Mouse (Mus musculus) natural killer cell, adult 2 months (primary cell): ENCODE measurements at regions not wholly inside any gene's neighbourhood (a gene's known extent, or its start where the extent isn't known, plus 50 kb on each side); places are given as distances from the start of the nearest gene placed in this dataset.

ENCODE experiments used
- DNase-seq, 2 experiments: peaks; one replicate each; pipeline ENCODE4 v3.0.0; 2022; ENCODE audit warnings: low spot score in 2 of 2

- no peak for DNase-seq
These were observed 133.2 kb downstream of the Klf5 start for GRCm38 (mm10) chr14:99431697-99432096.

- DNase-seq: no peak
These were observed 136.2 kb downstream of the Klf5 start for GRCm38 (mm10) chr14:99434645-99435044.

- DNase-seq: no peak
These were observed 137.0 kb downstream of the Klf5 start for GRCm38 (mm10) chr14:99435512-99435911.

- DNase-seq: no peak
These were observed 137.6 kb downstream of the Klf5 start for GRCm38 (mm10) chr14:99436051-99436450.

GRCm38 (mm10) chr14:99449112-99449511, 150.6 kb downstream of the Klf5 start:
- DNase-seq: peak; percentile 70 to 79

GRCm38 (mm10) chr14:99449870-99450269, 151.4 kb downstream of the Klf5 start:
- DNase-seq: peak; percentile 34 to 65

- DNase-seq: no peak
These were observed 152.8 kb downstream of the Klf5 start for GRCm38 (mm10) chr14:99451110-99451795.

GRCm38 (mm10) chr14:99453916-99454315, 155.4 kb downstream of the Klf5 start:
- no peak for DNase-seq

GRCm38 (mm10) chr14:99456555-99456954, 158.1 kb downstream of the Klf5 start:
- DNase-seq: no peak

- no peak for DNase-seq
These were observed 159.1 kb downstream of the Klf5 start for GRCm38 (mm10) chr14:99457573-99457972.

- no peak for DNase-seq
These were observed 173.6 kb downstream of the Klf5 start for GRCm38 (mm10) chr14:99472111-99472510.

- no peak for DNase-seq
These were observed 176.8 kb downstream of the Klf5 start for GRCm38 (mm10) chr14:99475271-99475670.

- DNase-seq: no peak
These were observed 182.0 kb downstream of the Klf5 start for GRCm38 (mm10) chr14:99480325-99481077.

- DNase-seq: no peak
These were observed 189.5 kb downstream of the Klf5 start for GRCm38 (mm10) chr14:99487981-99488380.

- DNase-seq: no peak
These were observed 194.7 kb downstream of the Klf5 start for GRCm38 (mm10) chr14:99493197-99493596.

- DNase-seq: no peak
These were observed 195.2 kb downstream of the Klf5 start for GRCm38 (mm10) chr14:99493659-99494058.

- no peak for DNase-seq
These were observed 201.2 kb downstream of the Klf5 start for GRCm38 (mm10) chr14:99499502-99500266.

- no peak for DNase-seq
These were observed 206.4 kb downstream of the Klf5 start for GRCm38 (mm10) chr14:99504909-99505308.

GRCm38 (mm10) chr14:99509696-99510536, 211.4 kb downstream of the Klf5 start:
- DNase-seq: no peak

- no peak for DNase-seq
These were observed 217.0 kb downstream of the Klf5 start for GRCm38 (mm10) chr14:99515474-99515873.

GRCm38 (mm10) chr14:99516703-99517102, 218.2 kb downstream of the Klf5 start:
- DNase-seq: no peak

- DNase-seq: no peak
These were observed 221.9 kb downstream of the Klf5 start for GRCm38 (mm10) chr14:99520343-99520742.
